Mouse (Mus musculus): Measurements from ENCODE around the gene Abtb2. TPM values are rescaled to one million over a fixed set of nuclear protein-coding genes. Genes with fewer than 3 reads are reported as not detected.

Abtb2 gene
- polyA plus RNA-seq, 1 experiment = 2.2 TPM

GRCm38 (mm10) chr2:103707056-103707776, 141.1 kb downstream of the Abtb2 start:
- 73% methylated on average over 6 of the region's 6 CpGs for WGBS
- no peak for DNase-seq (ENCODE audit: low read depth, low spot score)

GRCm38 (mm10) chr2:103710849-103711248, 144.7 kb downstream of the Abtb2 start:
- DNase-seq (ENCODE audit: low read depth, low spot score) = no peak
- 81% methylated on average over 7 of the region's 7 CpGs for WGBS

- DNase-seq (ENCODE audit: low read depth, low spot score) = no peak
- WGBS = 66% methylated on average over 7 of the region's 7 CpGs
These were observed 147.7 kb downstream of the Abtb2 start for GRCm38 (mm10) chr2:103713831-103714230.

GRCm38 (mm10) chr2:103714412-103714811, 148.3 kb downstream of the Abtb2 start:
- no peak for DNase-seq (ENCODE audit: low read depth, low spot score)
- 75% methylated on average over 4 of the region's 4 CpGs for WGBS

- DNase-seq (ENCODE audit: low read depth, low spot score) = peak; percentile 42
- 65% methylated on average over 8 of the region's 8 CpGs for WGBS
These were observed 152.6 kb downstream of the Abtb2 start for GRCm38 (mm10) chr2:103718594-103719291.

- DNase-seq (ENCODE audit: low read depth, low spot score) = no peak
- WGBS = 90% methylated on average over 7 of the region's 7 CpGs
These were observed 153.2 kb downstream of the Abtb2 start for GRCm38 (mm10) chr2:103719292-103719646.

- WGBS = 82% methylated on average over 2 of the region's 2 CpGs
- no peak for DNase-seq (ENCODE audit: low read depth, low spot score)
These were observed 158.4 kb downstream of the Abtb2 start for GRCm38 (mm10) chr2:103724521-103724920.

- no peak for DNase-seq (ENCODE audit: low read depth, low spot score)
- 43% methylated on average over 12 of the region's 12 CpGs for WGBS
These were observed 162.0 kb downstream of the Abtb2 start for GRCm38 (mm10) chr2:103728027-103728540.

GRCm38 (mm10) chr2:103730999-103731398, 164.9 kb downstream of the Abtb2 start:
- no peak for DNase-seq (ENCODE audit: low read depth, low spot score)
- WGBS = 86% methylated on average over 8 of the region's 8 CpGs

GRCm38 (mm10) chr2:103731423-103731822, 165.3 kb downstream of the Abtb2 start:
- 90% methylated on average over 6 of the region's 6 CpGs for WGBS
- DNase-seq (ENCODE audit: low read depth, low spot score) = no peak

GRCm38 (mm10) chr2:103742821-103743220, 176.7 kb downstream of the Abtb2 start:
- DNase-seq (ENCODE audit: low read depth, low spot score) = no peak
- WGBS = 95% methylated on average over 6 of the region's 6 CpGs

- DNase-seq (ENCODE audit: low read depth, low spot score) = no peak
- WGBS = 90% methylated on average over 2 of the region's 2 CpGs
These were observed 177.4 kb downstream of the Abtb2 start for GRCm38 (mm10) chr2:103743536-103743935.

GRCm38 (mm10) chr2:103743988-103744387, 177.9 kb downstream of the Abtb2 start:
- WGBS = 81% methylated on average over 7 of the region's 7 CpGs
- DNase-seq (ENCODE audit: low read depth, low spot score) = no peak

- DNase-seq (ENCODE audit: low read depth, low spot score) = no peak
- WGBS = 76% methylated on average over 5 of the region's 5 CpGs
These were observed 179.4 kb downstream of the Abtb2 start for GRCm38 (mm10) chr2:103745481-103745880.

- WGBS = 68% methylated on average over 2 of the region's 2 CpGs
- DNase-seq (ENCODE audit: low read depth, low spot score) = no peak
These were observed 180.0 kb downstream of the Abtb2 start for GRCm38 (mm10) chr2:103746096-103746495.

- no peak for DNase-seq (ENCODE audit: low read depth, low spot score)
- WGBS = 91% methylated on average over 2 of the region's 2 CpGs
These were observed 180.7 kb downstream of the Abtb2 start for GRCm38 (mm10) chr2:103746761-103747160.

- DNase-seq (ENCODE audit: low read depth, low spot score) = no peak
- WGBS = 77% methylated on average over 9 of the region's 9 CpGs
These were observed 181.8 kb downstream of the Abtb2 start for GRCm38 (mm10) chr2:103747891-103748290.

- WGBS = 34% methylated on average over 3 of the region's 3 CpGs
- DNase-seq (ENCODE audit: low read depth, low spot score) = no peak
These were observed 183.0 kb downstream of the Abtb2 start for GRCm38 (mm10) chr2:103749091-103749490.

- 95% methylated on average over 6 of the region's 6 CpGs for WGBS
These were observed 185.7 kb downstream of the Abtb2 start for GRCm38 (mm10) chr2:103751771-103752170.

GRCm38 (mm10) chr2:103754614-103755013, 188.5 kb downstream of the Abtb2 start:
- no peak for DNase-seq (ENCODE audit: low read depth, low spot score)
- WGBS = 75% methylated on average over 3 of the region's 3 CpGs

More at GRCm38 (mm10) chr2:103751771-103752170, 185.7 kb downstream of the Abtb2 start:
- DNase-seq (ENCODE audit: low read depth, low spot score) = no peak

Data from large intestine, adult 2 months (tissue).